Mouse (Mus musculus) liver, embryonic 14.5 days (tissue): ENCODE results near the gene Iqcn.

Source experiments
- CTCF ChIP-seq: IDR thresholded peaks from 2 replicates; pipeline ENCODE4 v1.5.1; 2016; ENCODE audit warnings: antibody characterized with exemption, low read depth, control low read depth
- EP300 ChIP-seq: IDR thresholded peaks from 2 replicates; pipeline ENCODE4 v1.6.1; 2016; ENCODE audit warnings: antibody characterized with exemption, low read depth

GRCm38 (mm10) chr8:70660273-70660725 lies 43.0 kb upstream of the Iqcn start, which contains the start of gene Pgpep1:
- TF ChIP-seq CTCF (no peak), EP300 (no peak)
